Mouse (Mus musculus) effector memory CD4-positive, alpha-beta T cell, adult 7 months (primary cell): ENCODE measurements around the gene Cacnb2. TPM values are rescaled to one million over a fixed set of nuclear protein-coding genes. Genes with fewer than 3 reads are reported as not detected.

ENCODE experiments used
- polyA plus RNA-seq: library from polyadenylated mRNA; unstranded; fragments of 100-300 nt; shearing (Covaris generic); gene quantifications from one replicate; pipeline ENCODE4 v1.2.1, GENCODE M21; 2017

Gene Cacnb2
- 0.51 TPM for polyA plus RNA-seq

GRCm38 (mm10) chr2:14602788-14603187 is at the start of gene Cacnb2:
Gene Cacnb2, plus strand, starts transcription at chr2:14603088.

Other genes starting within 250 kb of the Cacnb2 start
- gene Slc39a12, start 214.8 kb upstream of the Cacnb2 start, polyA plus RNA-seq: not detected